Comparison of ENCODE assay signal across 24 mouse cellular contexts in genomic region chr11:100479152-100479551, GRCm38 (mm10). TPM values are rescaled to one million over a fixed set of nuclear protein-coding genes. Genes with fewer than 3 reads are reported as not detected.
"Had no signal": no experiment of that assay in that cellular context is flagged by ENCODE, and none has a peak within 500 bp of the region (broad histone marks: within the 10 kb centered on the region; RNA-seq: fewer than 3 reads in every experiment).

No protein-coding gene starts in this region.

- H3K27me3 ChIP-seq: liver, embryonic 12.5 days; midbrain, embryonic 12.5 days; neural tube, embryonic 13.5 days; neural tube, embryonic 15.5 days had no signal

- ATAC-seq: liver, embryonic 12.5 days; midbrain, embryonic 16.5 days had no signal

- H3K9ac ChIP-seq: liver, embryonic 12.5 days; liver, embryonic 14.5 days; lung, embryonic 14.5 days; midbrain, embryonic 12.5 days; neural tube, embryonic 13.5 days; neural tube, embryonic 15.5 days had no signal

- H3K4me1 ChIP-seq: liver, embryonic 12.5 days; midbrain, embryonic 10.5 days; midbrain, embryonic 12.5 days; neural tube, embryonic 13.5 days; neural tube, embryonic 15.5 days had no signal

- H3K4me3 ChIP-seq: liver, embryonic 12.5 days; midbrain, embryonic 10.5 days; midbrain, embryonic 12.5 days; myocyte; neural tube, embryonic 13.5 days; neural tube, embryonic 15.5 days had no signal

- DNase-seq: lung, embryonic 14.5 days; lung, postnatal 10 days; lung, postnatal 4 days; midbrain, embryonic 14.5 days; retina, postnatal 1 day; right cerebral cortex, adult 18-20 months; right cerebral cortex, postnatal 25 days; right cerebral cortex, postnatal 4 days; spleen, adult 18-20 months; thymus, adult 18-20 months; thymus, postnatal 14 days; thymus, postnatal 36 days had no signal

- H3K4me2 ChIP-seq: liver, embryonic 12.5 days; lung, embryonic 14.5 days; midbrain, embryonic 12.5 days; neural tube, embryonic 13.5 days; neural tube, embryonic 15.5 days had no signal

- H3K27ac ChIP-seq: liver, embryonic 12.5 days; liver, embryonic 14.5 days; midbrain, embryonic 10.5 days; midbrain, embryonic 12.5 days; neural tube, embryonic 13.5 days; neural tube, embryonic 15.5 days had no signal

- H3K9me3 ChIP-seq: liver, embryonic 12.5 days; midbrain, embryonic 10.5 days; midbrain, embryonic 12.5 days; neural tube, embryonic 13.5 days; neural tube, embryonic 15.5 days had no signal

RNA-seq across cellular contexts. Expression of gene Klhl10, which starts 37.4 kb away (rescaled TPM):
- total RNA-seq: megakaryocyte, adult 5-6 weeks; megakaryocyte-erythroid progenitor cell, adult 5-6 weeks had no signal
- polyA plus RNA-seq: liver, embryonic 16.5 days; small intestine, adult 2 months had no signal
